Mouse (Mus musculus): ENCODE results near the gene Pex10.

- no peak for TF ChIP-seq CTCF (IDR thresholded peaks at IDR 0.05; ENCODE audit: control insufficient read depth, insufficient read depth, insufficient replicate concordance, low read depth, low read length)
- TF ChIP-seq POLR2A (IDR thresholded peaks at IDR 0.05; ENCODE audit: control insufficient read depth, low read depth, low read length), result no peak
These were observed 9.0 kb downstream of the Pex10 start for GRCm38 (mm10) chr4:155075813-155076212.
